Mouse (Mus musculus) embryo, embryonic 9.5 days (tissue): ENCODE measurements around the gene Rassf6.
"Not testable (repeated sequence)": the region's sequence is repeated elsewhere in the genome, so short reads cannot be mapped to it uniquely, and the experiment has no call there.

ENCODE experiments used
- DNase-seq: peaks from one replicate; pipeline ENCODE4 v3.0.0-alpha.2; 2017; ENCODE audit errors: extremely low spot score

Gene Rassf6

DNA sequence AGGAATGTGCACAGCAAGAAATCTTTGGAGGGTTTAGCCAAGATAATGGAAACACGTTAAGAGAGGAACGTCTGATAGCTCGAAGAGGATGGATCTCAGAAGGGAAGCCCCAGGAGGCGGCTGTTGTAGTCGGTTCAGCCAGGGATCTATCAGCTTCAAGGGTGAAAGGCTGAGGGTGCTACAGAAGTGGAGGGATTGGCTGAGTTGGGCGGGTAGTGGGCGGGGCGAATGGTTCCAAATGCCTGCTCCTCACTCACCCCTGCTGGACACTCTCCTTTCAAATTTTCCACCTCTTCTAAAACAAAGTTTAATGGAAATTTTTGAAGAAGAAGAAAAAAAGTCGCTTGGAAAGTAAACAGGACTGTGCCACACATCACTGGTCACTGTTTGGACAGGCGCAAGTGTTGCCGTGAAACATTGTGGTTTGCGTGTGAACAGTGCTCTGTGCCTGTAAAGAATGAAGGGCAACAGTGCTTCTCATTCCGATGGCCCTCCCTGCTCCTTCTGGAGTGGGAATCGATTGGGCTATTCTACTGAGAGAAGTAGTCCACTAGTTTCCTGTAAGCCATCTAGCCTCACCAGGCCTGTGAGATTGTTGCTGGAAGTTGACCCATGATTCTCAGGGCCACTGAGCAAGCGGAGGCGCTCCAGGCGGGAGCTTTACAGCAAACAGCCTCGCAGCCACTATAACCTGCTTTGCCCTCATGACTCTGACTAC lies 15.6 kb downstream of the Rassf6 start:
- no peak for DNase-seq

DNA sequence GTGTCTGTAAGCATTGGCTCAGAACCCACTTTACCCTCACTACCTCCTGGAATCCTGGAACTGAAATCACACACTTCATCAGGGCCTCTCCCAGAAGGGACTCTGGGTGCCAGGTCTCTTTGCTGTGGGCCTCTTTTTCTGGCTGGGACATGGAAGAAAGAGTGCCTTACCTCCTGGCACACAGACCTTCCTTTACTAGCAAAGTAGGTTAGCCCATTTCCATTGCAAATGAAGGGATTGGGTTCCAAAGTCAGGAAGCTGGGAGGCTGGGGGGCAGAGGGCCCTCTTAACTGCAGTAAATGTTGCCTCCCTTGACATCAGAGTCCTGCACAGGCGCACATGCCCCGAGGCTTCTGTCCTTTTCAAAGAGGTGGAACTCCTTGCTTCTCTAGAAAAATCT lies 17.2 kb downstream of the Rassf6 start:
- DNase-seq, result no peak

DNA sequence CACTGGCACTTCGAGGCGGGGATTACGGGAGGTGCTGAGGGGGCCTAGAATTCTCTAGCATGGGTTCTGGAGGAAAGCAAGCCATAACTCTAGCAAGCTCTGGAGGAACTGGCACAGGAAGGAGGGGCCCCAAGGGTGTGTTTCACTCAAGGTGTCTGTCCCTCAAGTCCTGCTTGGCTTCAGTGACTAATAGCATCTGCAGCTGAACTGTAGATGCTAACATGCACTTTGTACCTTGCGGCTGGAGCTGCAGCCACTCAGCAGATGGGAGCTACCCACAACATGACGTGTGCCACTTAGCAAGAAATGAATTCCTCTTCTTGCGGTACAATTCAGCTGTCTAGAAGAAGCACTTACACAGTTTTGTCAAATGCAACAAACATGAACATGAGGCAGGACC lies 18.7 kb downstream of the Rassf6 start:
- no peak for DNase-seq

DNA sequence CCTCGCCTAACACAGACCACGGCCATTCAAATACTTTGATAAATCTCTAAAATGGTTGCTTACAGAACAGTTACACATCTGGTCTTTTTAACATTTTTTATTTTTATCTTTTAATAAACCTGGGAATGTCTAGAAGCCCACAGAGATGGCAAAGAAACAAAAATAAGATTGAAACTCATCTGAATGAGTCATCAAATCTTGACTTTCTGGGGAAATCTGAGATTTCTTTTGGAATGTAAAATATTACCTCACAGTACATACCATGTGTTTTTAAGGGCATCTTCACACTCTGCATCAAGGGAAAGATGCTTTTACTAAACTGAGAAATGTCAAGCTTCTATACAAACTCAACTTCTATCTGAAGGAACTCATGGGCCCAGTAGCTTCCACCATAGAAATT lies 19.1 kb downstream of the Rassf6 start:
- no peak for DNase-seq

- DNase-seq, result no peak
Observed at GRCm38 (mm10) chr5:90617859-90618258, 22.6 kb downstream of the Rassf6 start.

DNA sequence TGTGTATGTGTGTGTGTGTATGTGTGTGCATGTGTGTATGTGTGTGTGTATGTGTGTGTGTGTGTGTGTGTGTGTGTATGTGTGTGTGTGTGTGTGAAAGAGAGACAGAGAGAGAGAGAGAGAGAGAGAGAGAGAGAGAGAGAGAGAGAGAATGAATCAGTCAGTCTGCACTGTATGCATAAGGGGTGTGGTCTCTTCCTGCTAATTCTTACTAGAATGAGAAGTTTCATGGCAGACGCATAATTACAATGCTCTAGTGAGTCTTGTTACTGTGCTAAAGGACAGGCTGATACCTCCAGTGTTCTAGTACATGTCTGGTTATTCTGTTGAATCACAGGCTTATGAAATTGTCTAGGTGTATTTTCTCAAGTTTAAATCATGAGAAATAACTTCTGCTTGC lies 27.7 kb downstream of the Rassf6 start:
- DNase-seq, result not testable (repeated sequence)

- DNase-seq, result no peak
Observed at GRCm38 (mm10) chr5:90611996-90612611, 28.4 kb downstream of the Rassf6 start.

- no peak for DNase-seq
Observed at GRCm38 (mm10) chr5:90611388-90611787, 29.1 kb downstream of the Rassf6 start.

GRCm38 (mm10) chr5:90608906-90609305 lies 31.6 kb downstream of the Rassf6 start:
- no peak for DNase-seq

GRCm38 (mm10) chr5:90603407-90603923 lies 37.0 kb downstream of the Rassf6 start:
- DNase-seq, result no peak

GRCm38 (mm10) chr5:90601469-90601868 lies 39.0 kb downstream of the Rassf6 start:
- peak; percentile 68 for DNase-seq

GRCm38 (mm10) chr5:90596155-90596554 lies 44.3 kb downstream of the Rassf6 start:
- no peak for DNase-seq

DNA sequence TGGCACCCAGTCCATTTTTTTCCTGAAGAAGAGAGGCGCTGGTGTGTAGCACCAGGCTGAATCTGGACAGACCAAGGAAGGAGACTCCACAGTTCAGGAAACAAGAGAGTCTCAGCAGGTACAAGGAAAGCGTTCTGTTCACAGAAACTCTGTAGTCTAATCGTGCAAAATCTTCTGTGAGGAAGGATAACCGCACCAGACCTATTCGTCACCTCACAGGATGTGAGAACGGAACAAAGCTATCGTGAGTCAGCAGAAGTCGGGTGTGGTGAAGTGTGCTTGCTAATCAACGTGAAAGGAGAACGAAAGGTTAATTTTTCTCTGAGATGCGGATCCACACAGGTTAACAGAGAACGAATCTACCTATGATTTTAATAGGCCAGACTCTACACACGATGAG lies 45.5 kb downstream of the Rassf6 start:
- no peak for DNase-seq

- DNase-seq, result no peak
Observed at GRCm38 (mm10) chr5:90591936-90592335, 48.5 kb downstream of the Rassf6 start.

DNA sequence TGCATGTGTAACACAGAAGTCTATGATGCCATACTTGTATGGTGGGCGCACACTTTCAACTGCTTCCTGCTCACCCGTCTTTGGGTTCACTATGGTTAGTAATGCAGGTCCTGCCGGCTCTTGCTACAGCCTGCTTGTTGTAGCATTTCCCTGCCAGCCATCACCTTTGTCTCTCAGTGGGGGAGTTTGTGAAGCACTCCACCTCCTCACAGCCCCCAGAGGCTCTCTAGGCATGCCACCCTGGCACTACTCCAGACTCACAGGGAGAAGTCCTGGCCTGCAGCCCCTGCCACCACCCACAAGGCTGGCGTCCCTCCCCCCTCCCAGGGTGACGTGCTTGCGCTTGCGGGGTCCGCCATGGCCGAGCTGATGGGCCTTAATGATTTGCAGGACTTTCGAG lies 49.8 kb downstream of the Rassf6 start:
- no peak for DNase-seq

- DNase-seq, result peak; percentile 78
Observed at GRCm38 (mm10) chr5:90588708-90589595, 51.5 kb downstream of the Rassf6 start.

DNA sequence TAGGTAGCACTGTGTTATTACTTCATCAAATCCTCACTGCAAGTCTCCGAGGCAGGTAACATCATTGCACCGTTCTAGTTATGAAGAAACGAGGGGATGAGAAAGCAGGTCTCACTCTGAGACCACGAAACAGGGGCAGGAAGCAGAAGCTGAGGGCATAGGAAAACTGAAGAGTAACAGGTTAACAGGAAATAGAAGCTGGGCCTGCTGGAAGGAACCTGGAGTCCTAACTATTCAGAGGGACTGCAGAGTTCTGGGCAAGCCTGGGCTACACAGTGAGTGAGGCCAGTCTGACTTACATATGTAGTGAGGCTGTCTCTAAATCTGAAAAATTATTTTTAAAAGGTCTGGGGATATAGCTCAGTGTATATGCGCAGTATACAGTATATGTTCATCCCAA lies 52.4 kb downstream of the Rassf6 start:
- no peak for DNase-seq

- no peak for DNase-seq
Observed at GRCm38 (mm10) chr5:90586511-90586910, 53.9 kb downstream of the Rassf6 start.

- no peak for DNase-seq
Observed at GRCm38 (mm10) chr5:90584799-90585198, 55.7 kb downstream of the Rassf6 start.

DNA sequence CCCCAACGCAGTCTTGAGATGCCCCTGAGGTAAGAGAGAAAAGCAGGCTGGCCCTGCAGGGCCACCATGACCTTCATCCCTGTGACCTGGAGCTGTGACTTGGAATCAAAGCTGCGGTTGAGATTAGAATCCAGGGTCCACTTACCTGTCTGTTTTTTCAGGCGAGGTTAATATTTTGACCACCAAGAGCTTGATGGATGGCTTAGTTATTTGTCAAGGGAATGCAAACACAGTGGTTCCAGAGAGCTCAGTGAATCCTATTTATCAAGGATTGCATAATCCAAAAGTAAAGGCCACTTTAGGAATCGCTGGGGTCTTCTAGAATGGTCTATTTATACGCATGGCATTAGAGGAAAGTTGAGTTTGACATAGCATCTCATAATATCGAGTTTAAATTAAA lies 58.3 kb downstream of the Rassf6 start:
- DNase-seq, result no peak

DNA sequence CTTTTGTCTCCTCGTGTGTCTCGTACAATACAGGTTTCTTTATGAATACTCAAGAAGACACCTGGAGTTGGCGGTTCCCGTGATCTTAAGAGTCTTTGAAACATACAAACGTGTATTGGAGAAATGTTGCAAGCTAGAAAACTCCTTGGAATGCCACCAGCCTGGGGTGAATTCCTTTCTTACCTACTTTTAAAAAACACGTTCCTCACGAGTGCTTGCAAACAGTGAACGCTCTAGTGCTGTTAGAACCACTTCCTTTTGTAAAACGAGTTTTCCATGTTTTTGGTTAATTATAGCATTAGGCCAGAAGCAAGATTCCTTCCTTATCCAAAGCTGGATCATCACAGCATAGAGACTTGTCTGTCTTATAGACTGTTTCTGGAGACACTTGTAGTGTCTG lies 60.9 kb downstream of the Rassf6 start:
- DNase-seq, result no peak

DNA sequence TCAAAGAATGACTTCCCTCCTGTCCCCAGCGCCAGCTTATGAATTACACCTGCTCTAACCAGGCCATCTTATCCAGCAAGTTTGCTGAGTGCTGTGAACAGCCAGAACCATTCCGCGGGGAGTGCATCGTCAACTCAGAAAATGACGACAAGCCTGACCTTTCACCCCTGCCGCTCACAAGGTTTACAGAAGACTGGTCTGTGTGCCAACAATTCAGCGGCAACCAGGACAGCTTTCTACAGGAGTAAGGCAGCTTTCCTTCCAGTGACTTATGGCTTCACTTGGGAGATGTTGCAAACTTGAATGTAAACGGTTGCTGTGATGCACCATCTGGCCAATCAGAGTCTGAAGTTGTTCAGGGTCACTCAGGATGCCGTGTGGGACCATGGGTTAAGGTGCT lies 62.7 kb downstream of the Rassf6 start:
- DNase-seq, result no peak
